Mouse (Mus musculus) G1E (cell line): Measurements from ENCODE around the gene Mvk. TPM values are rescaled to one million over a fixed set of nuclear protein-coding genes. Genes with fewer than 3 reads are reported as not detected.

ENCODE experiments used
- ATAC-seq: 2 replicates; pipeline ENCODE4 v1.8.0; 2016; ENCODE audit warnings: mild to moderate bottlenecking; ENCODE audit not compliant: insufficient number of reproducible peaks, poor library complexity, low FRiP score, severe bottlenecking; ENCODE audit errors: extremely low read depth
- DNase-seq: peaks from one replicate; pipeline ENCODE4 v3.0.0; 2012; ENCODE audit warnings: low spot score
- H3K27me3 ChIP-seq: 2 replicates; pipeline ENCODE4 v1.6.1; 2012; ENCODE audit warnings: mild to moderate bottlenecking, low read length, inconsistent platforms; ENCODE audit not compliant: insufficient read depth
- H3K36me3 ChIP-seq: replicated peaks from 2 replicates; pipeline ENCODE3; 2012; ENCODE audit warnings: mild to moderate bottlenecking, inconsistent platforms
- H3K4me1 ChIP-seq: 2 replicates; pipeline ENCODE4 v1.6.1; 2012; ENCODE audit warnings: low read depth, low read length, inconsistent platforms, mixed read lengths; ENCODE audit not compliant: insufficient read depth
- H3K4me3 ChIP-seq: 2 replicates; pipeline ENCODE4 v1.5.1; 2012; ENCODE audit warnings: low read depth, mild to moderate bottlenecking, inconsistent platforms, low read length, moderate library complexity, mixed read lengths
- H3K9me3 ChIP-seq: replicated peaks from 2 replicates; pipeline ENCODE4 v1.6.1; 2012; ENCODE audit warnings: inconsistent platforms
- CTCF ChIP-seq: IDR thresholded peaks from 2 replicates; pipeline ENCODE4 v1.5.1; 2012; ENCODE audit warnings: low read depth, low read length, inconsistent platforms, mixed read lengths
- GATA1 ChIP-seq: IDR thresholded peaks from 2 replicates; pipeline ENCODE4 v1.6.1; 2012; ENCODE audit warnings: borderline replicate concordance, low read length, inconsistent platforms, mixed read lengths
- GATA2 ChIP-seq: IDR thresholded peaks from 2 replicates; pipeline ENCODE4 v1.6.1; 2012; ENCODE audit warnings: low read depth, low read length, inconsistent platforms, borderline replicate concordance
- POLR2AphosphoS5 ChIP-seq: IDR thresholded peaks from 2 replicates; pipeline ENCODE4 v1.6.1; 2012; ENCODE audit warnings: low read depth, low read length, inconsistent platforms; ENCODE audit not compliant: insufficient replicate concordance
- TAL1 ChIP-seq: conservative IDR thresholded peaks from 2 replicates; pipeline ENCODE4 v1.6.1; 2012; ENCODE audit warnings: low read depth, low read length, inconsistent platforms, mixed read lengths
- polyA plus RNA-seq: library from polyadenylated mRNA; stranded (reverse); fragments of >175 nt; gene quantifications from 2 replicates; pipeline ENCODE4 v1.2.3, GENCODE M21; 2012
- total RNA-seq, 2 experiments: library from RNA; stranded (forward) in 1 of 2; stranded (reverse) in 1 of 2; fragments of 200-1000 nt in 1 of 2; fragments of >200 nt in 1 of 2; fragmentation: Nextera tagmentation in 1 of 2; gene quantifications; 2 replicates each; pipeline ENCODE4 v1.2.3; 2014 to 2017

Gene Mvk
- total and polyA plus RNA-seq, 3 experiments = 6.4 to 32.6 (median 23.4) TPM

DNA sequence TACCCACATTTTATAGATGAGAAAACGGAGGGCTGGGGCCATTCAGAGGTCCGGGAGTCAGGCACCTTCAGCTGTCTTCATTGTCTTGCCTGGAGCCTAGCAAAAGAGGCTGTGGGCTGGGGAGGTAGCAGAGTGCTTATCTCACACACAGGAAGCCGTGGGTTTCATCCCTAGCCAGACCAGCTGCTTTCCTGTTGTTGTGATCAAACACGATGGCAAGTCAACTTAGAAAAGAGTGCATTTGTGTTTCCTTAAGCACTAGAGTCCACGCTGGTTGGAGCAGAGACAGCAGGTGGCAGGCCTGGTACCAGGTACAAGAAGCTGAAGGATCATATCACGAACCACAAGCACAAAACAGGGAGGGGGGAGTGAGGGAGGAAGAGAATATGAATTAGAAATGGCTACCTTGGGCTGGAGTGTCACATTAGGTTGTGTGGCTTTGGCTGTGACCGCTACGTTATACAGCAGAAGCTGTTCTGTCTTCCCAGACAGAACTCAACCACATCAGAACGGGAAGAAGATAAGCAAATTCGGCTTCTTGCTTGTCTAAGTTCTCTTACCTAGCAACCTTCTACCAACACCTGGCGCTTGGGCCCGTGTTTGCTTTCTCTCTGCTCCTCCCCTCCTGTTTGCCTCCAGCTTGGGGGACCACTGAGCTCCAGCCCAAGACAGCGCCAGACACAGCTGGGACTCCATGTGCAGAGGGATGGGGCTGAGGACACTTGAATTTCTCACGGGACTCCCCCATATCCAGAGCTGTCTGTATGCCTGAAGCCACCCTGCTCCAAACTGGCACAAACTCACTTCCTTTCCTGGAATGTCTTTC is 61.4 kb downstream of the Mvk start:
- TF ChIP-seq CTCF (no peak), POLR2AphosphoS5 (no peak), TAL1 (no peak), GATA1 (no peak), GATA2 (no peak)
- no peaks in the 10 kb centered on the region for H3K9me3 ChIP-seq
- ATAC-seq (no peak), DNase-seq (no peak)
- H3K4me3 ChIP-seq = no peak overlapping the region
- H3K27me3 ChIP-seq = peaks cover 64% of the 10 kb centered on the region
- H3K36me3 ChIP-seq = no peaks in the 10 kb centered on the region
- H3K4me1 ChIP-seq = no peaks in the 10 kb centered on the region

DNA sequence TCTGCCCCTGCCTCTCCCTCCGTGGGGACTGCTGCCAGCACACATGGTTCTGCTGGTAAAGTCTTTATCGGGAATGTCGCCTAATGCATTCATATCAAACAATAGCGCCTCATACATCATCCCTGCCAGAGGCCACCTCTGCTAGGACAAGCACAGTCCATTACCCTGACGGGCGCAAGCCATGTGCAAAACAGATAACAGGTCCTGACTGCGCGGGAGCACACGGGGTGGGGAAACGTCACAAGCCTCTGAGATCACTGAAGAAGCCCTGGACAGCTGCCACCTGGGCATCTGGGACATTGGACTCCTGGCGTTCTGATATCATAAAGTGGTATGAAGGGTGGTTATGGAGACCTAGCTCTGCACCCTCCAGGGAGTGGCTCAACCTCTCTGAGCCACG is 63.3 kb downstream of the Mvk start:
- ATAC-seq = no peak
- Histone ChIP-seq H3K27me3 (peaks cover 67% of the 10 kb centered on the region), H3K36me3 (no peaks in the 10 kb centered on the region), H3K4me1 (0 out of 2 replicates have a peak, but pooled peaks cover 2% of the 10 kb centered on the region), H3K4me3 (no peak overlapping the region), H3K9me3 (no peaks in the 10 kb centered on the region)
- TF ChIP-seq GATA2 = no peak
- no peak for TF ChIP-seq CTCF
- TF ChIP-seq POLR2AphosphoS5 = no peak
- no peak for TF ChIP-seq GATA1
- TF ChIP-seq TAL1 = no peak
- no peak for DNase-seq

DNA sequence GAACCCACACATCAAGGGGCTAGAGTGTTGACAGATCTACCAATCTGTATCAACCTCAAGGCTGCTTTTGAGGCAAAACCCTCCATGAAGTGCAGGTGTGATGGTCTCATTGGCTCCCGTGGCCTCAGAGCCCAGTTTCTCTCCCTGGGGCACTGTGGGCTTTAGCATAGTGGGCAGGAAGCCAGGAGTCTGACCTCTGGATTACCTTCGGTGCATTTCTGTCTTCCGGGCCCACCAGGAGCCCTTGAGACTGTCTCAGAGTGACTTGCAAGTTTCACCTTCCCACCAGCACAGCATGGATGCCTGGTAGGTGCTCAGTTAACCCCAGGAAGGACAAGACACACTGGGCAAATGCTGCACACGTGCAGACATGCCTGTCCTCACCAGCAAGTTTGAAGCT is 63.9 kb downstream of the Mvk start:
- Histone ChIP-seq H3K36me3 (no peaks in the 10 kb centered on the region), H3K9me3 (no peaks in the 10 kb centered on the region), H3K27me3 (peaks cover 71% of the 10 kb centered on the region), H3K4me1 (0 out of 2 replicates have a peak, but pooled peaks cover 2% of the 10 kb centered on the region), H3K4me3 (no peak overlapping the region)
- DNase-seq (no peak), ATAC-seq (no peak)
- TF ChIP-seq GATA2 = no peak
- TF ChIP-seq GATA1 = no peak
- TF ChIP-seq TAL1 = no peak
- no peak for TF ChIP-seq CTCF
- TF ChIP-seq POLR2AphosphoS5 = no peak

DNA sequence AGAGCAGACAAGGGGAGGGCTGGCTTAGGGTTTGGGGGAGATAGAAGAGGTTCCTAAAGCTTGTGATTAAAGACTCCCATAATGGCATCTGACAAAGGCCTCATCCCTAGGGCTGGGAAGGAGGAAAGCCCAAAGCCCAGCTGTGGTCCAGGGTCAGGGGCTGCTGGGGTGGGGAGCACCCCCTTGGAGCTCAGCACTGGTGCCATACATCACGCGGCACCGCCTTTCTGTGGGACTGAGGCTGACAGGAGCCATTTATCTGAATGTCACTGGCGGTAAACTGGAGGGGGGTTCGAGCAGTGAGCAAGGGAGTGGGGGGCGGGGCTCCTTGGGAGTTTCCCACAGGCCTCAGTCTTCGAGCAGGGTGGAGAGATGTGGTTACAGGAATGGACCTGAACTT is 65.4 kb downstream of the Mvk start:
- no peaks in the 10 kb centered on the region for H3K36me3 ChIP-seq
- H3K4me1 ChIP-seq = 0 out of 2 replicates have a peak, but pooled peaks cover 2% of the 10 kb centered on the region
- H3K27me3 ChIP-seq = peaks cover 73% of the 10 kb centered on the region
- ATAC-seq (no peak), DNase-seq (no peak)
- no peaks in the 10 kb centered on the region for H3K9me3 ChIP-seq
- no peak for TF ChIP-seq TAL1
- no peak for TF ChIP-seq POLR2AphosphoS5
- TF ChIP-seq GATA2 = no peak
- TF ChIP-seq CTCF = no peak
- no peak for TF ChIP-seq GATA1
- no peak overlapping the region for H3K4me3 ChIP-seq

Other genes starting within 250 kb of the Mvk start
- not detected in 2 replicates for gene Foxn4, start 170.5 kb upstream of the Mvk start, total RNA-seq (2014; fragmentation: Nextera tagmentation)
- 0.05 TPM in 1 of 2 replicates, not detected in the other for gene Foxn4, start 170.5 kb upstream of the Mvk start, total RNA-seq (2017)
- gene Foxn4, start 170.5 kb upstream of the Mvk start, polyA plus RNA-seq = not detected in 2 replicates
- gene Myo1h, start 155.1 kb upstream of the Mvk start, total RNA-seq (2014; fragmentation: Nextera tagmentation) = not detected in 2 replicates
- 0.66 and 0.87 TPM in 2 replicates for gene Myo1h, start 155.1 kb upstream of the Mvk start, total RNA-seq (2017)
- gene Myo1h, start 155.1 kb upstream of the Mvk start, polyA plus RNA-seq = not detected in 2 replicates
- gene Kctd10, start 63.8 kb upstream of the Mvk start, total RNA-seq (2014; fragmentation: Nextera tagmentation) = 18.4 and 29.8 TPM in 2 replicates
- 40.8 and 44.1 TPM in 2 replicates for gene Kctd10, start 63.8 kb upstream of the Mvk start, total RNA-seq (2017)
- gene Kctd10, start 63.8 kb upstream of the Mvk start, polyA plus RNA-seq = 60.6 and 64.1 TPM in 2 replicates
- gene Ube3b, start 63.7 kb upstream of the Mvk start, total RNA-seq (2014; fragmentation: Nextera tagmentation) = 59.4 and 65.0 TPM in 2 replicates
- gene Ube3b, start 63.7 kb upstream of the Mvk start, total RNA-seq (2017) = 20.2 and 20.9 TPM in 2 replicates
- gene Ube3b, start 63.7 kb upstream of the Mvk start, polyA plus RNA-seq = 51.3 and 61.3 TPM in 2 replicates
- 9.1 and 10.6 TPM in 2 replicates for gene Mmab, start 209 bp upstream of the Mvk start, total RNA-seq (2014; fragmentation: Nextera tagmentation)
- gene Mmab, start 209 bp upstream of the Mvk start, total RNA-seq (2017) = 14.5 and 17.8 TPM in 2 replicates
- gene Mmab, start 209 bp upstream of the Mvk start, polyA plus RNA-seq = 23.1 and 29.5 TPM in 2 replicates
- gene Fam222a, start 123.7 kb downstream of the Mvk start, total RNA-seq (2014; fragmentation: Nextera tagmentation) = 3.2 and 3.8 TPM in 2 replicates
- gene Fam222a, start 123.7 kb downstream of the Mvk start, total RNA-seq (2017) = 0.12 and 0.71 TPM in 2 replicates
- 6.9 and 7.3 TPM in 2 replicates for gene Fam222a, start 123.7 kb downstream of the Mvk start, polyA plus RNA-seq
- gene Trpv4, start 214.2 kb downstream of the Mvk start, total RNA-seq (2014; fragmentation: Nextera tagmentation) = not detected in 2 replicates
- gene Trpv4, start 214.2 kb downstream of the Mvk start, total RNA-seq (2017) = not detected in 2 replicates
- gene Trpv4, start 214.2 kb downstream of the Mvk start, polyA plus RNA-seq = 0.10 and 0.11 TPM in 2 replicates
- gene Gltp, start 246.7 kb downstream of the Mvk start, total RNA-seq (2014; fragmentation: Nextera tagmentation) = 84.4 and 85.0 TPM in 2 replicates
- gene Gltp, start 246.7 kb downstream of the Mvk start, total RNA-seq (2017) = 34.6 and 34.7 TPM in 2 replicates
- 40.1 and 48.0 TPM in 2 replicates for gene Gltp, start 246.7 kb downstream of the Mvk start, polyA plus RNA-seq